Mouse (Mus musculus) G1E (cell line): Measurements from ENCODE around the gene Kctd8. TPM values are rescaled to one million over a fixed set of nuclear protein-coding genes. Genes with fewer than 3 reads are reported as not detected.
A peak's percentile ranks its signal among the peaks of the same experiment; 100 is the strongest.

Experiments used
- ATAC-seq: 2 replicates; pipeline ENCODE4 v1.8.0; 2016; ENCODE audit warnings: mild to moderate bottlenecking; ENCODE audit not compliant: insufficient number of reproducible peaks, poor library complexity, low FRiP score, severe bottlenecking; ENCODE audit errors: extremely low read depth
- DNase-seq: peaks from one replicate; pipeline ENCODE4 v3.0.0; 2012; ENCODE audit warnings: low spot score
- H3K27me3 ChIP-seq: 2 replicates; pipeline ENCODE4 v1.6.1; 2012; ENCODE audit warnings: mild to moderate bottlenecking, low read length, inconsistent platforms; ENCODE audit not compliant: insufficient read depth
- H3K36me3 ChIP-seq: replicated peaks from 2 replicates; pipeline ENCODE3; 2012; ENCODE audit warnings: mild to moderate bottlenecking, inconsistent platforms
- H3K4me1 ChIP-seq: 2 replicates; pipeline ENCODE4 v1.6.1; 2012; ENCODE audit warnings: low read depth, low read length, inconsistent platforms, mixed read lengths; ENCODE audit not compliant: insufficient read depth
- H3K4me3 ChIP-seq: 2 replicates; pipeline ENCODE4 v1.5.1; 2012; ENCODE audit warnings: low read depth, mild to moderate bottlenecking, inconsistent platforms, low read length, moderate library complexity, mixed read lengths
- H3K9me3 ChIP-seq: replicated peaks from 2 replicates; pipeline ENCODE4 v1.6.1; 2012; ENCODE audit warnings: inconsistent platforms
- CTCF ChIP-seq: IDR thresholded peaks from 2 replicates; pipeline ENCODE4 v1.5.1; 2012; ENCODE audit warnings: low read depth, low read length, inconsistent platforms, mixed read lengths
- GATA1 ChIP-seq: IDR thresholded peaks from 2 replicates; pipeline ENCODE4 v1.6.1; 2012; ENCODE audit warnings: borderline replicate concordance, low read length, inconsistent platforms, mixed read lengths
- GATA2 ChIP-seq: IDR thresholded peaks from 2 replicates; pipeline ENCODE4 v1.6.1; 2012; ENCODE audit warnings: low read depth, low read length, inconsistent platforms, borderline replicate concordance
- POLR2AphosphoS5 ChIP-seq: IDR thresholded peaks from 2 replicates; pipeline ENCODE4 v1.6.1; 2012; ENCODE audit warnings: low read depth, low read length, inconsistent platforms; ENCODE audit not compliant: insufficient replicate concordance
- TAL1 ChIP-seq: conservative IDR thresholded peaks from 2 replicates; pipeline ENCODE4 v1.6.1; 2012; ENCODE audit warnings: low read depth, low read length, inconsistent platforms, mixed read lengths
- polyA plus RNA-seq: library from polyadenylated mRNA; stranded (reverse); fragments of >175 nt; gene quantifications from 2 replicates; pipeline ENCODE4 v1.2.3, GENCODE M21; 2012
- total RNA-seq, 2 experiments: library from RNA; stranded (forward) in 1 of 2; stranded (reverse) in 1 of 2; fragments of 200-1000 nt in 1 of 2; fragments of >200 nt in 1 of 2; fragmentation: Nextera tagmentation in 1 of 2; gene quantifications; 2 replicates each; pipeline ENCODE4 v1.2.3; 2014 to 2017

The Kctd8 gene
- not detected in 2 replicates for total RNA-seq (2014; fragmentation: Nextera tagmentation)
- total RNA-seq (2017): not detected in 2 replicates
- not detected in 2 replicates for polyA plus RNA-seq

- Histone ChIP-seq H3K4me3 (0 out of 2 replicates have a peak within 1 kb of the TSS, but pooled peaks have one; percentile 7), H3K9me3 (peaks cover 16% of the 10 kb centered on the region), H3K36me3 (no peaks in the 10 kb centered on the region), H3K27me3 (no peaks in the 10 kb centered on the region), H3K4me1 (no peaks in the 10 kb centered on the region)
- ATAC-seq: no peak
- TF ChIP-seq TAL1: no peak
- no peak for TF ChIP-seq POLR2AphosphoS5
- no peak for TF ChIP-seq CTCF
- no peak for TF ChIP-seq GATA1
- TF ChIP-seq GATA2: no peak
- DNase-seq: no peak
Observed at GRCm38 (mm10) chr5:69340919-69341801, at the start of gene Kctd8. Gene Kctd8 (minus strand): TSS chr5:69341679.

- no peaks in the 10 kb centered on the region for H3K27me3 ChIP-seq
- H3K4me3 ChIP-seq: no peak overlapping the region
- H3K36me3 ChIP-seq: no peaks in the 10 kb centered on the region
- ATAC-seq (no peak), DNase-seq (no peak)
- no peaks in the 10 kb centered on the region for H3K9me3 ChIP-seq
- no peaks in the 10 kb centered on the region for H3K4me1 ChIP-seq
- TF ChIP-seq CTCF: no peak
- TF ChIP-seq GATA2: no peak
- TF ChIP-seq TAL1: no peak
- TF ChIP-seq POLR2AphosphoS5: no peak
- no peak for TF ChIP-seq GATA1
Observed at GRCm38 (mm10) chr5:69379072-69379471, 37.6 kb upstream of the Kctd8 start.

- H3K36me3 ChIP-seq: no peaks in the 10 kb centered on the region
- no peak for ATAC-seq
- no peaks in the 10 kb centered on the region for H3K27me3 ChIP-seq
- no peak for DNase-seq
- no peaks in the 10 kb centered on the region for H3K9me3 ChIP-seq
- no peak overlapping the region for H3K4me3 ChIP-seq
- H3K4me1 ChIP-seq: no peaks in the 10 kb centered on the region
- TF ChIP-seq GATA2 (no peak), GATA1 (no peak), TAL1 (no peak), POLR2AphosphoS5 (no peak), CTCF (no peak)
Observed at GRCm38 (mm10) chr5:69350596-69350995, 9.1 kb upstream of the Kctd8 start.

GRCm38 (mm10) chr5:69340102-69340918 lies 1.2 kb downstream of the Kctd8 start:
- Histone ChIP-seq H3K4me3 (0 out of 2 replicates have a peak overlapping the region, but pooled peaks have one; percentile 7), H3K9me3 (peaks cover 16% of the 10 kb centered on the region), H3K27me3 (no peaks in the 10 kb centered on the region), H3K36me3 (no peaks in the 10 kb centered on the region), H3K4me1 (no peaks in the 10 kb centered on the region)
- TF ChIP-seq CTCF: no peak
- TF ChIP-seq TAL1: no peak
- no peak for TF ChIP-seq GATA1
- TF ChIP-seq GATA2: no peak
- TF ChIP-seq POLR2AphosphoS5: no peak
- ATAC-seq: no peak
- no peak for DNase-seq

- Histone ChIP-seq H3K36me3 (no peaks in the 10 kb centered on the region), H3K9me3 (peaks cover 16% of the 10 kb centered on the region), H3K4me3 (no peak overlapping the region), H3K27me3 (no peaks in the 10 kb centered on the region), H3K4me1 (no peaks in the 10 kb centered on the region)
- DNase-seq: no peak
- ATAC-seq: no peak
- TF ChIP-seq GATA1 (no peak), POLR2AphosphoS5 (no peak), TAL1 (no peak), GATA2 (no peak), CTCF (no peak)
Observed at GRCm38 (mm10) chr5:69339623-69339970, 1.9 kb downstream of the Kctd8 start.
